Mouse (Mus musculus) left cerebral cortex, adult 6 months (tissue): ENCODE results near the gene Tas2r104. TPM values are rescaled to one million over a fixed set of nuclear protein-coding genes. Genes with fewer than 3 reads are reported as not detected.

Experiments used
- long read RNA-seq, 2 experiments: library from polyadenylated mRNA; unstranded; transcript quantifications; one replicate each; pipeline ENCODE4 v2.0.0; 2019 to 2020
- polyA plus RNA-seq: library from polyadenylated mRNA; unstranded; fragments of <200 nt; fragmentation: Nextera tagmentation; gene quantifications from 2 replicates; pipeline ENCODE4 v1.2.3, GENCODE M21; 2021

Gene Tas2r104
- polyA plus RNA-seq = not detected in 2 replicates
- long read RNA-seq, experiment 1 = 0 reads
- long read RNA-seq, experiment 2 = 0 reads

GRCm38 (mm10) chr6:131685644-131686043 is at the start of gene Tas2r104:
TSS of gene Tas2r104 (minus strand) at chr6:131685744.

GRCm38 (mm10) chr6:131689963-131690362 is 4.4 kb upstream of the Tas2r104 start, which contains the start of gene Tas2r114:
TSS of gene Tas2r114 (minus strand) at chr6:131690063.

GRCm38 (mm10) chr6:131687395-131687794 is 1.9 kb upstream of the Tas2r104 start, which contains the start of gene Tas2r105:
TSS of gene Tas2r105 (minus strand) at chr6:131687495.

GRCm38 (mm10) chr6:131678786-131679185 is 6.8 kb downstream of the Tas2r104 start, which contains the start of gene Tas2r106:
TSS of gene Tas2r106 (minus strand) at chr6:131678886.

GRCm38 (mm10) chr6:131660049-131660448 is 25.5 kb downstream of the Tas2r104 start, which contains the start of gene Tas2r107:
TSS of gene Tas2r107 (minus strand) at chr6:131660149.

Other genes starting within 250 kb of the Tas2r104 start
- not detected in 2 replicates for gene 5430401F13Rik, start 199.3 kb downstream of the Tas2r104 start, polyA plus RNA-seq
- not detected in 2 replicates for gene Gm6619, start 199.3 kb downstream of the Tas2r104 start, polyA plus RNA-seq
- gene Tas2r130, start 54.8 kb downstream of the Tas2r104 start, polyA plus RNA-seq = not detected in 2 replicates
- not detected in 2 replicates for gene Tas2r107, start 25.6 kb downstream of the Tas2r104 start, polyA plus RNA-seq
- gene Tas2r106, start 6.9 kb downstream of the Tas2r104 start, polyA plus RNA-seq = not detected in 2 replicates
- gene Tas2r105, start 1.8 kb upstream of the Tas2r104 start, polyA plus RNA-seq = not detected in 2 replicates
- gene Tas2r114, start 4.3 kb upstream of the Tas2r104 start, polyA plus RNA-seq = not detected in 2 replicates